ENCODE assay signal across 29 mouse cellular contexts in genomic region chr3:75308861-75309260, GRCm38 (mm10). TPM values are rescaled to one million over a fixed set of nuclear protein-coding genes. Genes with fewer than 3 reads are reported as not detected.
DNase-seq lines count a peak whose midpoint lies in the region; ATAC-seq lines count a peak whose summit lies in the region.
"Had no signal": no experiment of that assay in that cellular context is flagged by ENCODE, and none has a peak within 500 bp of the region (broad histone marks: within the 10 kb centered on the region; RNA-seq: fewer than 3 reads in every experiment).

No protein-coding gene starts in this region.

- H3K4me2 ChIP-seq in intestine, embryonic 16.5 days (ENCODE audit: low read depth, low read length): no peak overlapping the region
- H3K4me2 ChIP-seq: embryonic facial prominence, embryonic 13.5 days; embryonic facial prominence, embryonic 15.5 days; forebrain, embryonic 13.5 days; forebrain, embryonic 15.5 days had no signal

- no peak overlapping the region for H3K27ac ChIP-seq in intestine, embryonic 16.5 days (ENCODE audit: low read length)
- H3K27ac ChIP-seq: embryonic facial prominence, embryonic 13.5 days; embryonic facial prominence, embryonic 15.5 days; forebrain, embryonic 10.5 days; forebrain, embryonic 13.5 days; forebrain, embryonic 15.5 days had no signal

- no peaks in the 10 kb centered on the region for H3K36me3 ChIP-seq in intestine, embryonic 16.5 days (ENCODE audit: control insufficient read depth, insufficient read depth, low read length)
- H3K36me3 ChIP-seq: embryonic facial prominence, embryonic 13.5 days; embryonic facial prominence, embryonic 15.5 days; forebrain, embryonic 10.5 days; forebrain, embryonic 15.5 days; G1E had no signal

- H3K4me3 ChIP-seq in intestine, embryonic 16.5 days (ENCODE audit: low read length): no peak overlapping the region
- H3K4me3 ChIP-seq: embryonic facial prominence, embryonic 13.5 days; embryonic facial prominence, embryonic 15.5 days; erythroblast, embryonic 14.5 days; forebrain, embryonic 10.5 days; forebrain, embryonic 13.5 days; forebrain, embryonic 15.5 days had no signal

- no peaks in the 10 kb centered on the region for H3K9me3 ChIP-seq in intestine, embryonic 16.5 days (ENCODE audit: control insufficient read depth, low read length)
- H3K9me3 ChIP-seq: embryonic facial prominence, embryonic 13.5 days; embryonic facial prominence, embryonic 15.5 days; forebrain, embryonic 10.5 days; forebrain, embryonic 13.5 days; forebrain, embryonic 15.5 days; G1E had no signal

- no peaks in the 10 kb centered on the region for H3K4me1 ChIP-seq in intestine, embryonic 16.5 days (ENCODE audit: control insufficient read depth, insufficient read depth, low read length)
- H3K4me1 ChIP-seq: embryonic facial prominence, embryonic 13.5 days; embryonic facial prominence, embryonic 15.5 days; forebrain, embryonic 10.5 days; forebrain, embryonic 13.5 days; forebrain, embryonic 15.5 days had no signal

- WGBS in intestine, embryonic 16.5 days: 79% methylated on average over 4 of the region's 4 CpGs
- 35% methylated on average over 4 of the region's 4 CpGs for WGBS in large intestine, adult 2 months

- peak; percentile 43 for DNase-seq in large intestine, adult 2 months (ENCODE audit: low read depth, low spot score)
- no peak for DNase-seq in cerebellum, adult 8-10 months
- DNase-seq in layer of hippocampus, postnatal 36 days: no peak
- DNase-seq in cerebellum, adult 9-11 months: no peak
- DNase-seq: adrenal gland, adult 8-10 months; adrenal gland, postnatal 14 days; adrenal gland, postnatal 36 days; B cell, adult 2 months; cerebellum, adult 11-12 months; cerebellum, adult 2 months; cerebellum, postnatal 10 days; cerebellum, postnatal 25 days; embryo, embryonic 11 days; forebrain, postnatal 0 days had no signal

- no peaks in the 10 kb centered on the region for H3K27me3 ChIP-seq in intestine, embryonic 16.5 days (replicated peaks; ENCODE audit: control insufficient read depth, insufficient read depth, low read length)
- H3K27me3 ChIP-seq: CH12.LX; embryonic facial prominence, embryonic 13.5 days; embryonic facial prominence, embryonic 15.5 days; forebrain, embryonic 13.5 days; forebrain, embryonic 15.5 days had no signal

- peak; percentile 46 for ATAC-seq in common myeloid progenitor, adult 5-6 weeks (replicated peaks; ENCODE audit: low read depth, poor library complexity, severe bottlenecking)
- ATAC-seq in intestine, embryonic 16.5 days: peak; percentile 65
- ATAC-seq: activated CD4-positive, CD25-positive, alpha-beta regulatory T cell, adult 4 months; CD4-positive, CD25-positive, alpha-beta regulatory T cell, adult 4 months; forebrain, embryonic 13.5 days; forebrain, embryonic 15.5 days; forebrain, postnatal 0 days; Patski had no signal

- no peak overlapping the region for H3K9ac ChIP-seq in intestine, embryonic 16.5 days (ENCODE audit: low read depth, low read length)
- H3K9ac ChIP-seq: embryonic facial prominence, embryonic 13.5 days; embryonic facial prominence, embryonic 15.5 days; forebrain, embryonic 13.5 days; forebrain, embryonic 15.5 days; forebrain, postnatal 0 days had no signal

RNA-seq across cellular contexts. Expression of gene Serpini2, which starts 39.0 kb away (rescaled TPM):
- not detected in 2 replicates for total RNA-seq in common myeloid progenitor, adult 5-6 weeks (2017)
- polyA plus RNA-seq in intestine, embryonic 16.5 days (2015; fragmentation: Nextera tagmentation; extraction: Ambion mirVana): 27.2 and 30.6 TPM in 2 replicates
- not detected in 2 replicates for polyA plus RNA-seq in large intestine, adult 2 months (2012; rRNA removed)
- total RNA-seq in layer of hippocampus, postnatal 36 days (2021): not detected
- total RNA-seq: adrenal gland, adult 18-20 months; adrenal gland, adult 8-10 months; adrenal gland, postnatal 14 days; adrenal gland, postnatal 36 days; CH12.LX; forebrain, postnatal 0 days had no signal
- polyA plus RNA-seq: activated CD4-positive, CD25-positive, alpha-beta regulatory T cell, adult 4 months; CD4-positive, CD25-positive, alpha-beta regulatory T cell, adult 4 months; cerebellum, adult 2 months; embryonic facial prominence, embryonic 11.5 days; embryonic facial prominence, embryonic 13.5 days; embryonic facial prominence, embryonic 15.5 days; erythroblast, embryonic 14.5 days; forebrain, embryonic 10.5 days; forebrain, embryonic 13.5 days; forebrain, embryonic 15.5 days; forebrain, postnatal 0 days; G1E; Patski had no signal
